Mouse (Mus musculus) ovary, adult 18-20 months (tissue): ENCODE data around the gene Olig3.
"Not testable (repeated sequence)": the region's sequence is repeated elsewhere in the genome, so short reads cannot be mapped to it uniquely, and the experiment has no call there.

Experiments
- DNase-seq: peaks from one replicate; pipeline ENCODE4 v3.0.0; 2022; ENCODE audit warnings: low spot score, mixed read lengths

Olig3 gene

DNA sequence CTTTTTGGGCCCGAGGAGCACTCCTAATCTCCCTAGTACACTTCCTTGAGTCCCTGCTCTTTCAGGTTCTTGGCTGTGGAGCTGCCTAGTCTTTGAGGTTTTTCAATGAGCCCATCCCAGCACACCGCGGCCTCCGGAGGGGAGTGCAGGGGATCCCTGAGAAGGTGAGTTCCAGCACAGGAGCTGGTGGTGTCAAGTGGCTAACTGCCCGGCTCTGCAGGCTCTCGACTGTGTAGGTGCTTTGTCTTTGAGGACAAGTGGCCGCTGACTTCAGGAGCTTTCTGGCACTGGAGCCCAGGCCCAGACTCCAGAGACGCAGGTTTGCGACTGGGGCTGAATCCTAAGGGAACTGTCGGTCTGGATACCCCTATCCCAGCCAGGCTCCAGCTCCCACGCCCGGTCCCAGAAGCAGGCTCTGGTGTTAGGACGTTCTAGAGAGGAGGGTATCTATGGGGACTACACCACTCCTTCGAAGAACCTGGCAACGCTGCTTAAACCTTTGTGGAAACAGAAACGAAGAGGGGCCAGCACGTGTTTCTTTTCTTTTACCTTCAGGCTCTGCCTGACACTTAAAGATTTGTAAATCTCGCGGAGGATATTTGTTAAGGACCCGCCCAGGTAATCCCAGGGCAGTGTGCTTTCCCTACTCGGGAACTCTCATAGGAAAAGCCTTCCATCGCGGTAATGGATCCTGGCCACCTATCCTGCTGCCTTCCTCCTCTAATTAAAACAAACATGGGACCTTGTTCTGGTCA is 5.4 kb downstream of the Olig3 start:
- no peak for DNase-seq

- no peak for DNase-seq
Observed at GRCm38 (mm10) chr10:19362294-19362590, 5.9 kb downstream of the Olig3 start.

- no peak for DNase-seq
Observed at GRCm38 (mm10) chr10:19362861-19363260, 6.5 kb downstream of the Olig3 start.

- no peak for DNase-seq
Observed at GRCm38 (mm10) chr10:19363365-19363764, 7.0 kb downstream of the Olig3 start.

GRCm38 (mm10) chr10:19369143-19369542 is 12.8 kb downstream of the Olig3 start:
- no peak for DNase-seq

GRCm38 (mm10) chr10:19370146-19370545 is 13.8 kb downstream of the Olig3 start:
- DNase-seq: no peak

- DNase-seq: no peak
Observed at GRCm38 (mm10) chr10:19372263-19372662, 15.9 kb downstream of the Olig3 start.

DNA sequence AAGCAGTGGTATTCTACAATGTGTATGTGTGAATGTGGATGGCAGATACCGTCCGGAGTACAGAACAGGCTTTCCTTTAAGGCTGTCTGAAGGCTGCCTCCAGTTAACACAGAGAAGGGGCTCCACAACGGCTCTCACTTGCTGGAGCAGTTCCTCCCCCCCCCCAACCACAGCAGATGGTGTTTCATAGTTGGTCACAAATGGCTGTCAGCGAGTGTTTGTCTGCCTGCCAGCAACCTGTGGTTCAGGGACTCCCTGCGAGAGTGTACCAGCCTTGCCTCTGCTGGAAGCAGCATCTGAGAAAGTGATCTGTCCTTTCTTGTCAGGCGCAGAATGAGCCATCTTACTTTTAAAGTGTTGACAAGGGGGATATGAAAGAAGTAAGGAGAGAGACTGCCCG is 17.5 kb downstream of the Olig3 start:
- DNase-seq: no peak

- DNase-seq: no peak
Observed at GRCm38 (mm10) chr10:19374311-19374710, 18.0 kb downstream of the Olig3 start.

DNA sequence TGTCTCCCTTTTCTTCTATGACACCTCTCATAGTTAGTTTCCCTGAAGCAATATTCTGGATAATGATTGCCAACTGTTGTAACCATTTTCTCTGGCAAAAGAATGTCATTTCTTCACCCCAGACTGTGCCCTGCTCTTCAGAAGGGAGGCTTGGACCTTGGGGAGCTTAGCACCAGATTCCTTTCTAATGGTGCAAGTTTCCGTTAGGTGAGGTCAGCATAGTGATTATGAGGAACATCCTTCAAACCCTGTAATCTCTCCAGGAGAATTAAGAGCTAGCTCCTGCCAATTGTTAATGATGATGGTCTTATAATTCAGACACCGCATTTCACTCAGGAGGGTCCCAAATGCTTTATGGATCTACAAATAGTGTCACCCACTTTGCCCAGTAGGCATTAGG is 19.5 kb downstream of the Olig3 start:
- DNase-seq: no peak

DNA sequence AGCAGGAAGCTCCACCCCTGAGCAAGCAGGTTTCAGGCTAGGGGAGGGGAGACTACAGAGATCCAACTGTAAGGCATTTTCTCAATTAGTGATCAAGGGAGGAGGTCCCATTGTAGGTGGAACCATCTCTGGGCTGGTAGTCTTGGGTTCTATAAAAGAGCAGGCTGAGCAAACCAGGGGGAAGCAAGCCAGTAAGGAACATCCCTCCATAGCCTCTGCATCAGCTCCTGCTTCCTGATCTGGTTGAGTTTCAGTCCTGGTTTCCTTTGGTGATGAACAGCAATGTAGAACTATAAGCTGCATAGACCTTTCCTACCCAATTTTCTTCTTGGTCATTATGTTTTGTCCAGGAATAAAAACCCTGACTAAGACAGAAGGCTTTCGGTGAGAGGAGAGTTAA is 24.6 kb downstream of the Olig3 start:
- not testable (repeated sequence) for DNase-seq

DNA sequence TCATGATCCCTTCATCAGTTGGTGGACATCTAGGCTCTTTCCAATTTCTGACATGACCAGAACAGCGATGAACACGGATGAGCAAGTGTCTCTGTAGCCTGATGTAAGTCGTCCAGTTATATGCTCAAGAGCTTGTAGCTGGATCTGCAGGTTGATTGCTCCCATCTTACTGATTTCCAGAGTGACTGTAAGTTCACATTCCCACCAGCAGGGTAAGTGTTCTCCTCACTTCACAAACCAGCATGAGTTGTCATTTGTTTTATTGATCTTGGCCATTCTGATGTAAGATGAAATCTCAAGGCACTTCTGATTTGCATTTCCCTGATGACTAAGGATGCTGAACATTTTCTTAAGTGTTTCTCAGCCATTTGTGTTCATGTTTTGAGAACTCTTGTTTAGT is 27.8 kb downstream of the Olig3 start:
- no peak for DNase-seq

GRCm38 (mm10) chr10:19391819-19392218 is 35.5 kb downstream of the Olig3 start:
- no peak for DNase-seq

DNA sequence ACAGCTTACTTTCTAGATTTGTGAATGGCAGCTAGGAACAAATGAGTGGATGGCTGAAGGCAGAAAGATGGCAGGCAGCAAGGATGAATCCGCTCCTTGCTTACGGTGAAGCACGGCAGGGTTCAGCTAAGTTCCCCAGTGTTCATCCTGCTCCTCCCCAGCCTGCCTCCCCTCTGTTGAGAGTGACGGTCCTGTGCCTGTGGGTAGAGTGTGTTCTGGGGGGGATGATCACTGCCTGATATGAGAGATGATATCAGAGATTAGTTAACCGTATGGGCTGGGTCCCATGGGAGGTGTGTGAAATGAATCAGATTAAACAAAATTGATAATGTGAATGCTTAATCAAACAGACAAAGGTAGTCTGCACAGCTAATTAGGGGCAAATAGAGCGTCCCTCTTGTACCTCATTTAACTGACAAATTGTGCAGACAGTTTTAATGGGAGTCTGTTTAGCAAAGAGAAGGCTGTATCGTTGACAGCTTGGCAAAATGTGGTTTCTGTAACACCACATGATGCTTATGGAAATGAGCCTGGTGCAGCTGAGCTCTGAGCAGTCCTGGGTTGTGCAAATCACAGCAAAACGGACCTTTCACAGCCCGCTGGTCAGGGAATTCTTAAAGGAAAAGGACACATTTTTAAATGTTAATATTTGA is 40.3 kb downstream of the Olig3 start:
- no peak for DNase-seq

DNA sequence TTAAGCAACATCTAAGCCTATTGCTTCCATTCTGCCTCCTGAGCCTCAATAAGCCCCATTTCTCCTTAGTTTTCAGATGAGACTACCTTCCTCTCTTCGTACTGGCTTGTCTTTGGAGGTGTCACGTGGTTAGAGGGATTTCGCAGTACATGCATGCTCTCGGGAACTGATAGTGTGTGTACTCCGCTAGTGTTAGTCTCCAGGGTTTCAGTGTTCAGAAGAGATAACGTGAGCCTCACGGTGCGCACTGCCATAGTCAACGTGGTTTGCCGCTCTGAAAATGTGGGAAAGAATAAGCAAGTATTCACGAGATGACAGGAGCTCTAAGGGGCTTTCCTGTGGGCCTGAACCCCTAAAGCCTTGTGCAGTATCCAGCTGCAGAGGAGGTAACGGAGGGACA is 41.1 kb downstream of the Olig3 start:
- no peak for DNase-seq

GRCm38 (mm10) chr10:19401136-19401535 is 44.8 kb downstream of the Olig3 start:
- no peak for DNase-seq

- no peak for DNase-seq
Observed at GRCm38 (mm10) chr10:19404401-19404800, 48.1 kb downstream of the Olig3 start.

GRCm38 (mm10) chr10:19405959-19406358 is 49.6 kb downstream of the Olig3 start:
- DNase-seq: no peak

DNA sequence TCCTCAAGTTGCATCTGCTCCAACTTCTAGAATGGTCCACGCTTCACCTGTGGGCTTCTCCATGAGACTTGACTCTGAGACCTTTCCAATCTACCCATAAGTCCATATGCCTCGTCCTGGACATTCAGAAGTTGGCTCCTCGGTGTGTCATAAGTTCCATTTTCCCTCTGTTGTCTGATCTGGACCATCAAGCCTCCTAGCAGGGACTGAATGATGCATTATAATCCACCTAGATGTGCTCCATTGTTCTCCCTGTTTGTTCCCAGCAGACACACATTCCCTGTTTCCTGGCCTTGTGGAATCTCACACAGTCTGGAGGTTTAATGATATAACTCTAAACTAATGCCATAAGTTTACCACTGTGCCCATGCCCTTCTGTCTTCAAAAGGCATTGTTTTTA is 50.8 kb downstream of the Olig3 start:
- DNase-seq: no peak
